Mouse (Mus musculus) inflammation-experienced regulatory T-cells, adult 6 months (primary cell): Measurements from ENCODE around the gene Ccdc62. TPM values are rescaled to one million over a fixed set of nuclear protein-coding genes. Genes with fewer than 3 reads are reported as not detected.
A peak's percentile ranks its signal among the peaks of the same experiment; 100 is the strongest.

Experiments
- ATAC-seq: one replicate; pipeline ENCODE4 v1.8.0; 2017
- polyA plus RNA-seq, 3 experiments: library from polyadenylated mRNA; unstranded; fragments of 100-300 nt; shearing (Covaris generic); gene quantifications; one replicate each; pipeline ENCODE4 v1.2.1; 2017

The Ccdc62 gene
- polyA plus RNA-seq, 3 experiments from 2014 or later, result 6.2 to 16.6 (median 8.1) TPM

DNA sequence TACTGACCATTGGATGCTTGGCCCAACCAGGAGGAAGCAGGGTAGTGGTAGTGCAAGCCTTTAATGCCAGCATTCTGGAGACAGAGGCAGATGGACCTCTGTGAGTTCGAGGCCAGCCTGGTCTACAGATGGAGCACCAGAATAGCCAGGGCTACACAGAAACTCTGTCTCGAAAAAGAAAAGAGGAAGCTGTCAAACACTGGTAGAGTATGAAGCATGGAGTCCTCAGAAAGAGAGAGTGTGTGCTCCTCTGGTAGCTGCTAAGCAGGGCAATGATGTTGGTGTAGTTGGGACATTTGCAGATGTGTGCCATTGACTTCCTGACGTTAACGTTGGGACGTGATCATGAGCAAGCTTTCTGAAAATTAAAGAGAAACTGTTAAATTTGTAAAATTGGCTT is 8.0 kb downstream of the Ccdc62 start:
- no peak for ATAC-seq

DNA sequence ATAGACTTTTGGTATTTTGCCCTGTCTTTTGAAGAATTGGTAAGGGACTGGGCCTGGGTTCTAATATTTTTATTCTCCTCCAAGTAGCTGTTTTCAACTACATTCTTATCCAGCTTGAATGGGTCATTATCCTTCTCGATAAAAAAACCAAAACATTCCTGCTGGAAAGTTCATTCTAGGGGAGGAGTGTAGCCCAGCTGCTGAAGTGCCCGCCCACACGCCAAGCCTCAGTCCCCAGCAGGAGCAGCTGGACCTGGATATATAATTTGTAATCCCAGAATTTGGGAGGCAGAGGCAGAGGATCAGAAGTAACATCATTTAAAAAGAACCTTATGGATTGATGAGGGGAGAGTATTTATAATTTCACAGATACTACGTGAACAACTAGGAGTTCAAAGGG is 16.1 kb downstream of the Ccdc62 start:
- no peak for ATAC-seq

DNA sequence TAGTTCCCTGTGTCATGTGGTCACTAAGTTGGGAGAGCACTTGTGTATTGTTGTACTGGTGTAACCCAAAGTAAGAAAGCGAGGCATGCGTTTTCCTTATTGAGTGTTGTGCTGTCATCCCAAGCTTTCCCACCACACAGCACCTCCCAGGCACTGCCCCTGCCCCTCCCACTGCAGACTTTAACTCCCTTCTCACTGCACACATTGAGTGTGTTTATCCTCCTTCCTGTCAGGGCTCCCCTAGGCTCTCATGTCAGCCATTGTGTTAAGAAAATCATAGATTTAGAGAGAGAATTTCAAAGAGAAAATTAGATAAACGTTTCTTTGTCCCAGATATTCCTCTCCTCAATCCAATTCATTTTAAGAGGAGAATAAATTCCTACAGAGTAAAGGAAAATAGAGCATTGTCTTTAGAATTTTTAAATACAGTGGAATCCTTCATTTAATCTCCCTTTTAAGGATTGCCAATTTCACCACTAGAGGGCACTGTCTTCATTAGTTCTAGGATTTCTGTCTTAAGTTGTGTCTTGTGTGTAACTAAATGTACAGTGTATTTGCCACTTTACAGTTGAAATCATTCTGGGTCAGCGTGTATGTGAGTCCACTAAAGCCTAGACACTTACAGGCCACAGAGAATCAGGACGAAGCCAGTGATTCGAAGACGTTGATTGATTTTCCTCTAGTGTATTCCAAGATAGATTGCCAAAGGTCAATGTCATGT is 16.7 kb downstream of the Ccdc62 start:
- no peak for ATAC-seq

GRCm38 (mm10) chr5:123952365-123953045 is 22.0 kb downstream of the Ccdc62 start:
- no peak for ATAC-seq

GRCm38 (mm10) chr5:123957213-123957612 is 26.7 kb downstream of the Ccdc62 start:
- ATAC-seq, result no peak

- ATAC-seq, result no peak
Observed at GRCm38 (mm10) chr5:123959018-123959417, 28.5 kb downstream of the Ccdc62 start.

GRCm38 (mm10) chr5:123960129-123960528 is 29.6 kb downstream of the Ccdc62 start:
- ATAC-seq, result no peak

DNA sequence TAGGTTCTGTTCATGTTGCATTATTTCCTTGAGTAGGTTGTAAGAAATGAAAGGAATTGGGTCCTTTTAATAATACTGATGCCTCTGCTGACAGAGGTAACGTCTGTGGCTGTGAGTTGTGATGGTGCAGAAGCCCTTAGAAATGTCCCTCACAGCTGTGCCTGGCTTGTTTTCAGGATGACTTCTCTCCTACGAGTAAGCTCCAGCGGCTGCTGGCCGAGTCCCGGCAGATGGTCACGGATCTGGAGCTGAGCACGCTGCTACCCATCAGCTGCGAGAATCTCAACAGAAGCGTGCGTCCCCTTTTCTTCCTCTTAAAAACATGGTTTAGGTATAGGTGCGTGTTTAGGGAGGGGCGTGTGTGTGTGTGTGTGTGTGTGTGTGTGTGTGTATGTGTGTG is 30.6 kb downstream of the Ccdc62 start:
- ATAC-seq, result no peak

- no peak for ATAC-seq
Observed at GRCm38 (mm10) chr5:123964208-123964607, 33.7 kb downstream of the Ccdc62 start.

GRCm38 (mm10) chr5:123966759-123967158 is 36.3 kb downstream of the Ccdc62 start:
- no peak for ATAC-seq

GRCm38 (mm10) chr5:123968468-123968867 is 38.0 kb downstream of the Ccdc62 start:
- no peak for ATAC-seq

DNA sequence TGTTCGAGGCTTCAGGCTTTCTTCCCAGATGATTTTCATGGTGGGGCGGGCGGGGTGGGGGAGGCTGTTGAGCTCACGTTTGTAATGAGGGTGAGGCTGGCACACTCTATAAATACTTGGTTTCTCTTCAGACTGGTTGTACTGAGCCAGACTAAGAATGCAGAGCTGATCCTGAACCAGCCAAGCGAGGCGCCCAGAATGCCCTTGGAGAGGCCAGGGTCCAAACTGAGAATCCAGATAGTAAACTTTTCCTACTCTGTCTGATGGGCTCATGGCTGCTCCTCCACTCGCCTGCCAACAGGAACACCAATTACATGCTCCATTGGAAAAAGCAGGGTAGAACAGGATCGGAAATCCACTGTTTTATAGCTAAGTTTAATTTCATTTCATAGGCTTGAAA is 38.7 kb downstream of the Ccdc62 start:
- no peak for ATAC-seq

DNA sequence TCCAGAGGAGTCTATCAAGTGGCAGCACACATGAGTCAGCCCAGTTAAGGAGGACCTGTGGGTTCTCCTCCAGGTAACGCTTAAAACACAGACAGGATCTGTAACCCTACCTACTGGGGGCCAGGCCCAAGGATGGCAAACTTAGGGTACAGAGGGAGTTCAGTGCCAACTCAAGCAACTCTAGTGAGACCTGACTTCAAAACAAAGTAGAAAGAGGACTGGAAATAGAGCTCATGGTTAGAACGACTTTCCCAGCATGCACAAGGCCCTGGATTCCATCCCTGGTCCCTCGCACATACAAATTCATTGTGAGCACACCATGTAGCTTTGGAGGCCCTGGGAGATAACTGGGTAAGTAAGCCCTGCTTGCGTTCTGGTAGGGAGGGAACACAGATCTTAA is 40.1 kb downstream of the Ccdc62 start:
- ATAC-seq, result no peak

DNA sequence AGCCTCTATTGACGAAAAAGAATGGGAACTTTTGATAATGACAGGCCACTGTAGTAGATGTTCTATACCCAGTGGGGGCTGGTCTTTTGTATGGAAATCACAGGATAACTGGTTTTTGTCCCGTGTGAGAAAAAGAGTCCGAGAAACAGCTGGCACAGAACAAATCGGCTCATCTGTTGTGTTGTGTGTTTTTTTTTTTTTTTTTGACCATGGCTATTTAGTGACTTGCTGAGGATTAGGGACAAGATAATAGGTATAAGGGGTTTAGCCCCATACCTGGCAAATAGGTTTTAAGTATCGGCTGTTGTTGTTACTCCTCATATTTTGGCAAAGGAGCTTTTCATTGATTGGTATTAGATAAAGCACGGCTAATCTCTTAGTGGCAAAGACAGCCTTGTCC is 42.0 kb downstream of the Ccdc62 start:
- ATAC-seq, result no peak

- peak; percentile 51 for ATAC-seq
Observed at GRCm38 (mm10) chr5:123973299-123974178, 43.1 kb downstream of the Ccdc62 start, which contains the start of gene Hip1r. Gene Hip1r (plus strand): TSS chr5:123973628.

GRCm38 (mm10) chr5:123974179-123974485 is 43.7 kb downstream of the Ccdc62 start:
- no peak for ATAC-seq

GRCm38 (mm10) chr5:123974616-123975111 is 44.2 kb downstream of the Ccdc62 start:
- peak; percentile 65 for ATAC-seq

DNA sequence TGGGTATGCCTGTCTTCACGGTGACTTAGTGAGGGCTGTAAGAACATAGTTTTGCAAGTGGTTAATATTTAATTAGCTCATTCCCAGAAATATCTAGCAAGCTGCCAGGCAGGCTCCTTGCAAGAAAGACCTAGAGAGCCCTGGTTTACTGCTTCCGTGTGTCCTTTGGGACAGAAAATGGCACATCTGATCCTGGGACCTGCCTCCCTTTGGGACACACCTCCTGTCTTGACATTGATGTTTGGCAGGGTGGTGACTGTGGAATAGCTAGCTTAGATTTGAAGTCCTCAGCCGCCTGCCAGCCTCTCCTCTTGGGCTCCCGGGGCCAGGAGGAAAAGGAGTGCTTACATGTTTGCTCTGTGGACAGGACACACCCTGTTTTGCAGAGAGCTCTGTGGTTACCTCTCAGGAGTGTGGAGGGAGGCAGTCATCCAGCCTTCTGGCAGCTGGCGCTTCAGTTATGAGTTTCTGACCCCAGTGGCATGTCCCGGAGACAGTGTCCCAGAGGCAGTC is 45.2 kb downstream of the Ccdc62 start:
- ATAC-seq, result no peak

DNA sequence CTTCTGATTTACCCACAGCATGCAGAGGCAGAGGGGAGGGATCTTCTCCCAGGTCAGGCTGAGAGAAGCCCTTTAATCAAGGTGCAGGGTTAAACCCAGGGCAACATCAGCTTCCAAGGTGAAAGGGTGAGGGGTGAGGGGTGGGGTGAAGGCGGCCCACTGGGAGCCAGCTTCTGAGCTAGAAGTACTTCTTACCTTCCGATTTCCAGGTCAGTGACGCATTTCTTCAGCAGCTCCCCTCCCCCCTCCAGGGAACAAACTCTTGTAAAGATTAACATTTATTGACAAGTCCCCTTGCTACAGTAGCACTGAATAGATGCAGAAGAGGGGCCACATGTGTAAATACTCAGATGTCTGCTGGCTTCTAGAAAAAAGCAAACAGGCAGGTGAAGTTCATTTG is 46.8 kb downstream of the Ccdc62 start:
- ATAC-seq, result no peak

- no peak for ATAC-seq
Observed at GRCm38 (mm10) chr5:123978131-123978530, 47.7 kb downstream of the Ccdc62 start.

DNA sequence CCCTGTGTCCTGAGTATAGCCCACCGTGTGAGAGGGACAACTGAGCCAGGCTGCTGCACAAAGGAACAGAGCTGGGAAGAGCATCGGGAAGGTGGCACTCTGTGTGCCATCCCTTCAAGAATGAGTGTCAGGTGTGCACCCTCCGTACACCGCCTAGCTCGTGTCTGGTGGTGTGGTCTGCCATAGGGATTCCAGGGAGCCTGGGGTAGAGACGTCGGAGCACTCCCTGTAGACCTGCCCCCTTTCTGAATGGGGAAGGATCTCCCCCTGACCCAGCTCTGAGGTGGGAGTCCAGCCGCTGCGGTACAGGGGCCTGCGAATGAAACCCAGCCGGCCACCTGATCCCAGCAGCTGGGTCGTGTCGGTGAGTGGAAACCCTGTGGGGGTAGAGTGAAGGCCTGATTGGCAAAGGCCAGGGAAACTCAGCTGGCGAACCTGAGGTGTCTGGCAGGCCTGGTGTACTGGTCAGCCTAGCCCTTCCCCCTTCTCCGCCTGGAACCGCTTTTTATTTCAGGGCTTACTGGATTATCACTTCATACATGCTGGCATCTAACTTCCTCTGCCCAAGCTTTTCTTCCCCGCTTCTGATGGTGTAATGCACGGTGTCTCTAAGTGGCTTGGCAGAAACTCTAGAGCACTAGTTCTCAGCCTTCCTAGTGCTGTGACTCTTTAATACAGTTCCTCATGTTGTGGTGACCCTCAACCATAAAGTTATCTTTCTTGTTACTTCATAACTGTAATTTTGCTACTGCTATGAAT is 48.9 kb downstream of the Ccdc62 start:
- no peak for ATAC-seq

DNA sequence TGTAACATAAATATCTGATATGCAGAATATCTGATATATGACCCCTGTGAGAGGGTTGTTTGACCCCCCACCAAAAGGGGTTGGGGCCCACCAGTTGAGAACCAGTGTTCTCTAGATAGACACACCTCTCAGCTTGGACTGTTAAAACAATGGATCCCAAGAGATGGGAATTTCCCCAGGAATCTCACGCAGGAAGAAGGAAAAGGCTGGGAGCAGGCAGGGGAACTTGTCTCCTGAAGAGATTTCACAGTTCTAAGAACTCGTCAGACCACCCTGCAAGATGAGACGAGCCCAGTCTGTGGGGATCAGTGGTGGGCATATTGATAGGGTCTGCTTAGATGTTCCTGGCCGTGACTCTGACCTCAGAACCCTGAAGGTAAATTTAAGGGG is 49.5 kb downstream of the Ccdc62 start:
- ATAC-seq, result no peak
